21 mouse cellular contexts compared by ENCODE assay signal in genomic region chr3:35095221-35095620, GRCm38 (mm10).
DNase-seq lines count a peak whose midpoint lies in the region; ATAC-seq and TF ChIP-seq lines count a peak whose summit lies in the region.
"Had no signal": no experiment of that assay in that cellular context is flagged by ENCODE, and none has a peak within 500 bp of the region (broad histone marks: within the 10 kb centered on the region; RNA-seq: fewer than 3 reads in every experiment).

No protein-coding gene starts in this region.

- DNase-seq in heart, adult 11 months: peak; percentile 51
- peak; percentile 61 for DNase-seq in heart, embryonic 10.5 days (ENCODE audit: low spot score)
- DNase-seq in heart, adult 9 months (ENCODE audit: low spot score in 2 of 2): no peak
- no peak for DNase-seq in midbrain, embryonic 10.5 days (ENCODE audit: low spot score)
- DNase-seq in midbrain, postnatal 0 days (ENCODE audit: low spot score): no peak
- DNase-seq: adrenal gland, adult 2 months; adrenal gland, adult 8-10 months; adrenal gland, postnatal 10 days; adrenal gland, postnatal 14 days; adrenal gland, postnatal 25 days; adrenal gland, postnatal 36 days; B cell, adult 2 months; cerebellum, adult 11 months; cerebellum, adult 11-12 months; cerebellum, adult 18-20 months had no signal

- no peak overlapping the region for H3K4me3 ChIP-seq in heart, embryonic 12.5 days
- H3K4me3 ChIP-seq in heart, embryonic 10.5 days: no peak overlapping the region
- no peak overlapping the region for H3K4me3 ChIP-seq in midbrain, embryonic 10.5 days
- no peak overlapping the region for H3K4me3 ChIP-seq in midbrain, postnatal 0 days (ENCODE audit: low read depth, low read length)

- no peak overlapping the region for H3K27ac ChIP-seq in heart, embryonic 12.5 days (ENCODE audit: poor library complexity, severe bottlenecking)
- H3K27ac ChIP-seq in heart, embryonic 10.5 days: no peak overlapping the region
- H3K27ac ChIP-seq in midbrain, embryonic 10.5 days (replicated peaks): peak overlapping the region; percentile 47; the same call in 1 of the 2 replicates
- no peak overlapping the region for H3K27ac ChIP-seq in midbrain, postnatal 0 days (ENCODE audit: low read depth, low read length)

- H3K4me1 ChIP-seq in heart, embryonic 12.5 days (replicated peaks): no peaks in the 10 kb centered on the region
- peaks cover 5% of the 10 kb centered on the region; the same call in 1 of the 2 replicates for H3K4me1 ChIP-seq in heart, embryonic 10.5 days
- peaks cover 27% of the 10 kb centered on the region for H3K4me1 ChIP-seq in midbrain, embryonic 10.5 days
- no peaks in the 10 kb centered on the region for H3K4me1 ChIP-seq in midbrain, postnatal 0 days (ENCODE audit: insufficient read depth, low read length)

- no peak overlapping the region for H3K9ac ChIP-seq in heart, embryonic 12.5 days
- H3K9ac ChIP-seq in midbrain, postnatal 0 days (replicated peaks; ENCODE audit: low read length, poor library complexity, severe bottlenecking): no peak overlapping the region

- TF ChIP-seq CTCF in midbrain, postnatal 0 days (IDR thresholded peaks at IDR 0.05): no peak

- 88% methylated on average over 8 of the region's 8 CpGs for WGBS in heart, embryonic 12.5 days
- whole genome bisulfite sequencing in heart, embryonic 10.5 days: 90% methylated on average over 8 of the region's 8 CpGs
- WGBS in midbrain, embryonic 10.5 days: 96% methylated on average over 8 of the region's 8 CpGs
- WGBS in midbrain, postnatal 0 days: 95% methylated on average over 8 of the region's 8 CpGs

- peaks cover 17% of the 10 kb centered on the region; the same call in 1 of the 2 replicates for H3K27me3 ChIP-seq in heart, embryonic 12.5 days (replicated peaks)
- H3K27me3 ChIP-seq in heart, embryonic 10.5 days (ENCODE audit: insufficient read depth, poor library complexity, severe bottlenecking): peaks cover 12% of the 10 kb centered on the region; the same call in 1 of the 2 replicates
- no peaks in the 10 kb centered on the region for H3K27me3 ChIP-seq in midbrain, embryonic 10.5 days (ENCODE audit: low read depth, poor library complexity, severe bottlenecking)
- no peaks in the 10 kb centered on the region for H3K27me3 ChIP-seq in midbrain, postnatal 0 days (ENCODE audit: insufficient read depth, low read length)
- H3K27me3 ChIP-seq: CH12.LX, Patski had no signal

- H3K36me3 ChIP-seq in heart, embryonic 12.5 days: no peaks in the 10 kb centered on the region
- H3K36me3 ChIP-seq in heart, embryonic 10.5 days: no peaks in the 10 kb centered on the region
- H3K36me3 ChIP-seq in midbrain, embryonic 10.5 days: no peaks in the 10 kb centered on the region
- no peaks in the 10 kb centered on the region for H3K36me3 ChIP-seq in midbrain, postnatal 0 days (ENCODE audit: insufficient read depth, low read length)
- H3K36me3 ChIP-seq: G1E had no signal

- H3K4me2 ChIP-seq in heart, embryonic 12.5 days: no peak overlapping the region
- H3K4me2 ChIP-seq in midbrain, postnatal 0 days (ENCODE audit: low read depth, low read length, poor library complexity, severe bottlenecking): no peak overlapping the region

- ATAC-seq in heart, embryonic 12.5 days (ENCODE audit: insufficient number of reproducible peaks, low FRiP score): no peak
- no peak for ATAC-seq in midbrain, postnatal 0 days (ENCODE audit: low FRiP score)
- ATAC-seq: activated CD4-positive, CD25-positive, alpha-beta regulatory T cell, adult 4 months; CD4-positive, CD25-positive, alpha-beta regulatory T cell, adult 4 months; Patski had no signal

- H3K9me3 ChIP-seq in heart, embryonic 12.5 days (replicated peaks): no peaks in the 10 kb centered on the region
- no peaks in the 10 kb centered on the region for H3K9me3 ChIP-seq in heart, embryonic 10.5 days
- no peaks in the 10 kb centered on the region for H3K9me3 ChIP-seq in midbrain, embryonic 10.5 days (replicated peaks)
- no peaks in the 10 kb centered on the region for H3K9me3 ChIP-seq in midbrain, postnatal 0 days (ENCODE audit: low read length)

Comparison
In these comparisons a context has a peak if more than half of its experiments do, and no peak if none do; other contexts are left out.
1. DNase-seq: peak in heart, adult 11 months (single experiment) and heart, embryonic 10.5 days (single experiment); none in heart, adult 9 months (0 of 2), midbrain, embryonic 10.5 days (single experiment) and midbrain, postnatal 0 days (single experiment).